Mouse (Mus musculus): ENCODE measurements around the gene Mst1.

DNA sequence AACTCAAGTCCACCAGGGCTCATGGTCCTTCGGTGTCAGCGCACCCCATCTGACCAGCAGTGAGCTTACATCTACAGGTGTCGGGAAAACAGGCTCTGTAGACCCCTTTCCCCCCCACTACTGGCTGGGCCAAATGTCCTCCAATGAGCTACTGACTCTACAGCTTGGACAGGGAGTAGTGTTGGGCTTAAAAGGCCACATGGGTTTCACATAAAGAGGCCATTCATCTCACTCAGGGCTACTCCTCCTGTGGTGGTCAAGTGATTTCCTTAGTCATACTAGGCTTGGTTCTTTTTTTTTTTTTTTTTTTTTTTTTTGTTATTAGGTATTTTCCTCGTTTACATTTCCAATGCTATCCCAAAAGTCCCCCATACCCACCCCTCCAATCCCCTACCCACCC lies 43.7 kb downstream of the Mst1 start:
- TF ChIP-seq POLR2A (IDR thresholded peaks at IDR 0.05; ENCODE audit: control insufficient read depth, extremely low read depth, insufficient read depth, low read length, poor library complexity) (no peak), CTCF (IDR thresholded peaks at IDR 0.05; ENCODE audit: borderline replicate concordance, control insufficient read depth, extremely low read depth, insufficient read depth, low read length, poor library complexity) (no peak)

Measured in thymus, adult 2 months (tissue).